Mouse (Mus musculus) layer of hippocampus, postnatal 14 days (tissue): ENCODE results near the gene Timp3. TPM values are rescaled to one million over a fixed set of nuclear protein-coding genes. Genes with fewer than 3 reads are reported as not detected.
A peak's percentile ranks its signal among the peaks of the same experiment; 100 is the strongest.

Source experiments
- DNase-seq, 2 experiments: peaks; one replicate each; pipeline ENCODE4 v3.0.0; 2021 to 2022; ENCODE audit warnings: low spot score in 2 of 2, mixed read lengths in 1 of 2
- long read RNA-seq, 2 experiments: library from polyadenylated mRNA; stranded (forward); transcript quantifications; one replicate each; pipeline ENCODE4 v2.0.0; 2021
- total RNA-seq, 2 experiments: library from RNA; stranded (reverse); gene quantifications; 2 replicates each; pipeline ENCODE4 v1.2.3; 2021

Timp3 gene
- total RNA-seq, result 10 to 100 TPM; 62.0 to 62.3 TPM
- long read RNA-seq, experiment 1, full-length matches to known transcripts, result 14 of 29 reads
- long read RNA-seq, experiment 1, partial matches to known transcripts, result 14 of 29 reads
- long read RNA-seq, experiment 1, other reads (novel, unspliced or antisense), result 1 of 29 reads
- long read RNA-seq, experiment 2, full-length matches to known transcripts, result 16 of 32 reads
- long read RNA-seq, experiment 2, partial matches to known transcripts, result 16 of 32 reads
- long read RNA-seq, experiment 2, other reads (novel, unspliced or antisense), result 0 of 32 reads

GRCm38 (mm10) chr10:86300293-86301116 lies at the start of gene Timp3:
Gene Timp3, plus strand, starts transcription at chr10:86300372.
- DNase-seq, result peak; percentile 69 to 77

DNA sequence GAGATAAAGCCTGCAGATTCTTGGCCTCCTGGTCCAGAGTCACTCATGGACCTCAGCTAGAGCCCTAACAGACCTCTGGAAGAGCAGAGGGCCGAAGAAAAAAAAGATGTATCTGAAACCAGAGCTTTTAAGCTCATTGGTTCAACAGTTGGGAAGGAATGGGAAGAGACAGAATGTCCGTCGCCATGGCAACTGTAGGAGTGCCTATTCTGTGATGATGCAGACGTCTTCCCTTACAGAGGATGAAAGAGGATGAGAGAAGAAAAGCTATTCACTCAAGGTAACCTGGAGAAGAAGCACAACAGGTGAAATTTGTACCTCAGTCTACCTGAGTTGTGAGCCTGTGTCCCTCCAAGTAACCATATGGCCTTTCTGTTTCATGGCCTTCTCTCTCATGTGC lies 44.0 kb upstream of the Timp3 start:
- peak in 1 of 2 experiments; percentile 57 for DNase-seq

DNA sequence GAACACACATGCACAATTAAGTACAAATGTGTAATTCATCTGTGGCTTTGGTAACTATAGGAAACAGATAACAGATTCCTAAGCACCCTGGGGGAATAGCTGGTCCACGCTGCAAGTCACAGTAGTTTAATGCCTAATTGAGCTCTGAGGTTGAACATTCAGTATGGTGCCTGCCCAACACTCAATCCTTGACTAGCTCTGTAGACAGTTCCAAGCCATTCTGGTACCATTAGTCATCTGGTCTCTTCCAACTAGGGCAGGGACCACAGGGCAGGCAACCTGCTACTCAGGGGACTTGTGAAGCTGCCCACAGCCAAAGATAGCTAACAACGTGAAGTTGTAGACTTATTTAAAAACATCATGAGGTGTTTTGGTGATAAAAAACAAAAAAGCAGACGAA lies 43.1 kb upstream of the Timp3 start:
- DNase-seq, result no peak

GRCm38 (mm10) chr10:86258046-86258445 lies 42.1 kb upstream of the Timp3 start:
- DNase-seq, result no peak

DNA sequence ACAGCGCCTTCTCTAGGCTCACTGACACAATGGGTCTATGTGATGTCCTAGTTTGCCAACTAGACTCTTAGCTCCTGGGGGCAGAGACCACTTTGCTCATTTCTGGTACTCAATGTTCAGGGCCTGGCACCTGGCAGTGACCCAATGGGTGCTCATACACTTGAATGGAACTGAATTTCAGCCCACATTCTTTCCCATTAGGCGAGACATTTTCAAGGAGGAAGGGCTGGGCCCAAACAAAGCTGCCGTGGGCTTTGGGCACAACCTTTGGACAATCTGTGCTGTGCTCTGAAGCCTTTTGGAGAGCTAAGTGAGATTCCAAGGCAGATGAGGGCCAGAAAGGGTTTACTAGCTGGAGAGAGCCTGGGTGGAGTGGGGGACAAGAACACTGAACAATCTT lies 41.2 kb upstream of the Timp3 start:
- no peak for DNase-seq

DNA sequence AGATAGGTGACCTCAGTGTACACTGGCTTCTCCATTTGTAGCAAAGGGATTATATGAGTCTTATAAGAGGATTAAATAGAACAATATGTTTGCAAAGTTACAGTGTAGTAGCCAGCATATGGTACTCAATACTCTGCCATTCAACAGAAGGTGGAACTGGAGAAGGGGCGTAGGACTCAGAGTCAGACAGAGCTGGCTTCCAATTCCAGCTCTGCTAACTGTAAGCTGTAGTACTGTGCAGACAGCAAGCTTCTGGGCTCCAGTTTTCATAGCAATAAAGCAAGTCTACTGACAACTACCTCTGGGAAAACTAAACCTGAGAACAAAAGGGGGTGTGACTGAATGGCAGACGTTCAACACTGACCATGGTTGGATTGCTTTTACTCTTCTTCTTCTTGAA lies 38.4 kb upstream of the Timp3 start:
- DNase-seq, result peak in 1 of 2 experiments; percentile 40

DNA sequence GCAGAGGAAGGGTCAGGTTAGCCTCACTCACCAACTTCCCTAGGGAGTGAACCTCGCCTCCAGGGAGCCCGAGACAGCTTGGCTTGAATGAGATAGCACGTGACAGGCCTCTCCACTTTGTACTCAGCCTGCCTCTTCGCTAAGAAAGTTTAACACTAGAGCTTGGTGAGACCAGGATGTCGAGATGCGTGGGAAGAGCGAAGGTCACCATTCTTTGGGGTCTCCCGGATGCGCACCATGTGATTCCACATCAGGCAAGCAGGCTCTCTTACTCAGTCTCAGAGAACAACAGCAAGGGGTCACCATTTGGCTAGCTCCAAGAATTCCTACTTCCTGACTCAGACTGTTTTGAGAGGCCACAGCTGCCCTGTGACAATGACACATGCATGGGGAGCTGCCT lies 35.6 kb upstream of the Timp3 start:
- no peak for DNase-seq

- no peak for DNase-seq
Observed at GRCm38 (mm10) chr10:86270254-86270653, 29.9 kb upstream of the Timp3 start.

DNA sequence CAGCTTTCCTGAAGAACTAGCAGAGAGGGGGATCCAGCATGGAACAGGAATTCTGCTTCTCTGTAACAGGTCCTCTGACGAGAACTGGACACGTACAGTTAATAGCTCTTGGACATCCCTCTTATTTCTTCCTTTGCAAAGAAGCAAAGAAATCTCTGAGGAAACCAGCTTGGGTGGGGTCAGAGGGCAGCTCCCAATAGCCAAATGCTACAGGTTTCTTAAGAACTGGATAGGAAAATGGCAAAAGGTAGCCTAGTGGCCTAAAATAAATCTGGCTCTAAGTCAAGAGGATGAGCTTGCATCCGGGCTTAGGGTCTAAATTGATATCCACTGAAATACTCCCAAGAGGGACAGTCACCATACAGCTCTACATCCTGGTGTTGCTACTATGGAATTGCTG lies 27.3 kb upstream of the Timp3 start:
- no peak for DNase-seq

DNA sequence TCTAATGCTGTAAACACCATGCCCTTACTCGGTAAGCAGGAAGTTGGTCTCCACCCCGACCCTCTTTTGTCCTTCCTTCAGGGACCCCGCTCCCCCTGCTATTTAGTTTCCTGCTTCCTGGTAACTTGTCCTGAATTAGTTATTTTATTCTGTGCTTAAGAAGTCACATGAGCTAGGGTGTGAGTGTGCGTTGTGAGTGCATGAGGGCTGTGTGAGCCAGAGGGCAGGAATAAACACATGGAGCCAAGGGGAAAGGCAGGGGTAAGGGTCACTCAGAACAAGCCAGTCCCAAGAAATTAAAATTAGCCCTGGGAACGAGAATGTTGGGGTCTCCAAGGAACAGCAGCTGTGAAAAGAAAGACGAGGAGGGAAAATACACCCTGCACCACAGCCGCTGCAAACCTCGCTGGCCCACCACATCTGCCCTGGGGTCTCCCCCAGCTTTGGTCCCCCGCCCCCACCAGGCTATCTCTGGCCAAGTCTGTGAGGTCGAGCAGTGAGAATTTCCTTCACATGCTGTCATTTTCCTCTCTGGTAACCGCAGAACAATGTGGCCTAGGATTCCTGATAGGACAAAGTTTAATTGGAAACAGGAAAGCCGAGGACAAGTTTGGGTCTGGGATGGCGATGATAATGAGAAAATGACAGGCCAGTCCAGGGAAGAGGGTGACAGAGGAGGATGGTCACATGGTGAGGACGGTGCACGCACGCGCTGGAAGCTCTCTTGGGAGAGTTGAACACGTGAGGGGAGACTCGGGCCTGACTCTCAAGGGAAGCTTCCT lies 26.6 kb upstream of the Timp3 start:
- no peak for DNase-seq

GRCm38 (mm10) chr10:86275585-86275984 lies 24.6 kb upstream of the Timp3 start:
- DNase-seq, result no peak

- no peak for DNase-seq
Observed at GRCm38 (mm10) chr10:86277327-86277726, 22.8 kb upstream of the Timp3 start.

- DNase-seq, result no peak
Observed at GRCm38 (mm10) chr10:86278481-86278880, 21.7 kb upstream of the Timp3 start.

- DNase-seq, result no peak
Observed at GRCm38 (mm10) chr10:86279579-86280168, 20.5 kb upstream of the Timp3 start.

DNA sequence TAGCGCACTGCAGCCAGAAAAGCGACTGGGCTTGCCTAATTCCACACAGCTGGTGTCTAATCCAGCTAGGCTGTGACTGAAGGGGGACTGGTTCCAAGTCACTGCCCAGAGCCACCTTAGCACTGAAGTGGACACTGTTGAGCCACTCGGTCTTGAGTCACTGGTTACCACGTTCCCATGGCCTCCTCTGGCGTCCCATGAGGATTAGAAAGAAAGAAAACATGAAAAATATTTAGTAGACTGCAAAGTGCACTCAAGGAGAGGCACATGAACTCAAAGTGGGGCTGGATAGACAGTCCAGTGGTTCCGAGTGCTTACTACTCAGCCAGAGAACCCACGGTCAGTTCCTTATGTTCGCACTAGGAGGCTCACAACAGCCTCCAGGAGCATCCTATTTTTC lies 18.9 kb upstream of the Timp3 start:
- no peak for DNase-seq

DNA sequence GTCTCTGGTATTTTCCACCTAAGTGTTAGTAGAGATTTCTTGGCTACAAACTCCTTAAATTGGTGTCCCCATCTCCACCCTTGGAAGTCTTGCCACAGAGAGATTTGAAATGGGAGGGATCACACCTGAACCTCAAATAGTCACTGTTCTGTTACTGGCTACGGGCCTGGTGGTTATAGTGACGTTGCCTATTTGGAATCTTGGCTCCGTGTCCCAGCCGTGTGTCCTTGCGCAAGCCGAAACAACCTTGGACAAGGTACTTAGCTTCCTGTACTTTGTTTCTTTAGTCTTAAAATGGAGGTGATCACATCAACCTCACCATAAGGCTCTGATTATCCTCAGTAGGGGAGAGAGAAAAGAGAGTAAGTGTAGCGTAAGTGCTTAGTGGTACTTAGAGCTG lies 13.7 kb upstream of the Timp3 start:
- DNase-seq, result no peak

- DNase-seq, result no peak
Observed at GRCm38 (mm10) chr10:86290109-86290771, 9.9 kb upstream of the Timp3 start.

- DNase-seq, result no peak
Observed at GRCm38 (mm10) chr10:86293880-86294279, 6.3 kb upstream of the Timp3 start.

DNA sequence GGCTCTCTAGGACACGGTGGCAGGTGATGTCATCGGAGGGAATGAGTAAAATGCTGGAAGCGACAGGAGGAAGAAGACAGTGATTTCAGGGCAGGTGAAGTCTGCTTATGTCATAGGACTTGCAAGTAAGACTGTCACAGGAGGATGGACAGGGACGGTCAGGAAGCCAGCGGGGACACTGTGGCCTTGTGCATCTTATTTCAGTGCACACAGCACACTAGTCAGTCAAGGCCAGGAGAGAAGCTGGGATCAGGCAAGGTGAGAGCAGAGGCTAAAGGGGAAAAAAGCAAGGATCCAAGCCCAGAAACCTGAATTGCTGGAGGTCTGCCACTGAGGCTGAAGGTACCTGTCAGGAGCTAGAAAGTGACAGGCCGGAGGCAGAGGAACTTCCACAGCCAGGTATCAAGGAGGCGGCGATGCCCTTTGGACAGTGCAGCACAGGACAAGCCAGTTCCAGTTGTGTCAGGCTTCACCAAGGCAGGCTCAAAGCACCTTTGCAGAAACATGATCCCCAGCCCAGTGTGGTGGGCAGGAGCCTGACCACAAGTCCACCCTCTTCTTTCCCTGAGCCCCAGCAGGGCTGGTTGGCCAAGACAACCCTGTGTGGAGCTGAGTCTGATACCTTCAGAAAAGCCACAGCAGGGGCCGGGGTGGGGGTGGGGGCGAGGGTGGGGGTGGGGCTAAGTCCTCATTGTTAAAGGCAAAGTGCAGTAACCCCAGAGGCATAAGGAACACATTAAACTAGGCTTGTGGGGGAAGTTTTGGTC lies 5.4 kb upstream of the Timp3 start:
- DNase-seq, result no peak

DNA sequence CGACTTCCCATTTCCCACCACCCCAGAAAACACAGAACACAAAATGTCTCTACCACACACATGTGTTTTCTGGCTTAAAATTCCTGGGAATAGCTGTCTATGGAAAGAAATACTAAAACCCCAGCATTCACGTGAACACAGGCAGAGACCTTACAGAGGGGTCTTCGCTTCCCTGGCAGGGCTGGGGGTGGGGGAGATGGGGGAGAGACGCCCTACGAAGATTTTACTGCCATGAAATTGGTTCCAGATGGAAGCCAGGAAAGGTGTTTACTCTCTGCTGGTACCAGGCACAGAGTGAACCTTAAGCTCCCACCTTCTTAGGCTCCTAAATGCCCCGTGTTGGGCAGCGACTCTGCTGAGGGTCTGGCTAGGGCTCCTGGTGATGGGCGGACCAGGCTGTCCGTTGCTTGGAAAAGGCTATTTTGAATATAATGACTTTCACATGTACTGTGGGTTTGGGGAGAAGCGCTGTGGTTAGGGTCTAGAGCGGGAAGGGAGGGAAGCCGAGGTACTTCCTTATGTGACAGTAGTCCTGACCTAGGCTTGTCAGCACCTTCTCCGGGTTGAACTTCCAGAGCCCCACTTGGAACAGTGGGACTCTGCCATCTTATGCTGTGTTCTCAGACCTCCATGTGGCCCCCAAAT lies 4.6 kb upstream of the Timp3 start:
- no peak for DNase-seq
